Mouse (Mus musculus) CD4-positive, CD25-positive, alpha-beta regulatory T cell (primary cell): ENCODE measurements around the gene Fam90a1a. TPM values are rescaled to one million over a fixed set of nuclear protein-coding genes. Genes with fewer than 3 reads are reported as not detected.

ENCODE experiments used
- polyA plus RNA-seq: library from polyadenylated mRNA; unstranded; fragments of 100-300 nt; shearing (Covaris generic); gene quantifications from one replicate; pipeline ENCODE4 v1.2.1, GENCODE M21; 2017

Gene Fam90a1a
- not detected for polyA plus RNA-seq

GRCm38 (mm10) chr8:21958414-21958813 is at the start of gene Fam90a1a:
Fam90a1a (plus strand) TSS chr8:21958714.

GRCm38 (mm10) chr8:21932610-21933009 is 25.9 kb upstream of the Fam90a1a start, which contains the start of gene Defb15:
Defb15 (minus strand) TSS chr8:21932710.

GRCm38 (mm10) chr8:21938052-21938451 is 20.5 kb upstream of the Fam90a1a start, which contains the start of gene Defb35:
Defb35 (plus strand) TSS chr8:21938352.

GRCm38 (mm10) chr8:21946462-21946861 is 12.1 kb upstream of the Fam90a1a start, which contains the start of gene Defb13:
Defb13 (plus strand) TSS chr8:21946762.

GRCm38 (mm10) chr8:21969475-21969874 is 11.0 kb downstream of the Fam90a1a start, which contains the start of gene Ccdc70:
Ccdc70 (plus strand) TSS chr8:21969775.

Other genes starting within 250 kb of the Fam90a1a start
- gene Defa24, start 224.2 kb upstream of the Fam90a1a start, polyA plus RNA-seq = not detected
- not detected for gene Defb50, start 135.2 kb upstream of the Fam90a1a start, polyA plus RNA-seq
- gene Defb2, start 118.8 kb upstream of the Fam90a1a start, polyA plus RNA-seq = not detected
- not detected for gene Defb10, start 99.8 kb upstream of the Fam90a1a start, polyA plus RNA-seq
- not detected for gene Defb9, start 73.3 kb upstream of the Fam90a1a start, polyA plus RNA-seq
- not detected for gene Defb11, start 52.3 kb upstream of the Fam90a1a start, polyA plus RNA-seq
- gene Defb15, start 26.0 kb upstream of the Fam90a1a start, polyA plus RNA-seq = not detected
- not detected for gene Defb35, start 20.4 kb upstream of the Fam90a1a start, polyA plus RNA-seq
- not detected for gene Defb13, start 12.0 kb upstream of the Fam90a1a start, polyA plus RNA-seq
- gene Ccdc70, start 11.1 kb downstream of the Fam90a1a start, polyA plus RNA-seq = not detected
- 0.12 TPM for gene Atp7b, start 101.6 kb downstream of the Fam90a1a start, polyA plus RNA-seq
- 8.4 TPM for gene Alg11, start 102.0 kb downstream of the Fam90a1a start, polyA plus RNA-seq
- gene Nek5, start 166.3 kb downstream of the Fam90a1a start, polyA plus RNA-seq = 0.11 TPM
- 4.6 TPM for gene Nek3, start 207.7 kb downstream of the Fam90a1a start, polyA plus RNA-seq
- gene Ckap2, start 227.1 kb downstream of the Fam90a1a start, polyA plus RNA-seq = 2.2 TPM
- gene Vps36, start 234.1 kb downstream of the Fam90a1a start, polyA plus RNA-seq = 38.0 TPM